Mouse (Mus musculus) olfactory bulb, adult 2 months (tissue): Measurements from ENCODE around the gene Upk3b. TPM values are rescaled to one million over a fixed set of nuclear protein-coding genes. Genes with fewer than 3 reads are reported as not detected.

Source experiments
- H3K27ac ChIP-seq: fragments of 200-500 bp; 2 replicates; pipeline ENCODE4 v1.5.1; 2012; ENCODE audit warnings: low read depth, low read length; ENCODE audit not compliant: insufficient read depth
- H3K4me1 ChIP-seq: fragments of 200-500 bp; 2 replicates; pipeline ENCODE4 v1.6.1; 2012; ENCODE audit warnings: low read length; ENCODE audit not compliant: control insufficient read depth, insufficient read depth
- H3K4me3 ChIP-seq: fragments of 200-500 bp; 2 replicates; pipeline ENCODE4 v1.5.1; 2012; ENCODE audit warnings: mild to moderate bottlenecking, low read depth, low read length, moderate library complexity; ENCODE audit not compliant: insufficient read depth
- CTCF ChIP-seq: fragments of 200-500 bp; IDR thresholded peaks from 2 replicates; pipeline ENCODE4 v1.5.1; 2012; ENCODE audit warnings: low read depth, mild to moderate bottlenecking, low read length, moderate library complexity; ENCODE audit not compliant: insufficient read depth
- POLR2A ChIP-seq: fragments of 200-500 bp; IDR thresholded peaks from 2 replicates; pipeline ENCODE4 v1.6.1; 2012; ENCODE audit warnings: mild to moderate bottlenecking, low read depth, low read length, moderate library complexity; ENCODE audit not compliant: insufficient read depth
- WGBS: fragments of 180-500 bp; shearing (Covaris S2); methylation state at CpG from one replicate; pipeline ENCODE4 v1.1.7; 2018; 5-methylcytosine and 5-hydroxymethylcytosine counted together
- polyA plus RNA-seq: library from polyadenylated mRNA; stranded (reverse); fragments of >200 nt; gene quantifications from 2 replicates; pipeline ENCODE4 v1.2.4, GENCODE M21; 2012; ENCODE audit warnings: low replicate concordance; ENCODE audit not compliant: missing spikeins, insufficient read depth, insufficient read length

The Upk3b gene
- polyA plus RNA-seq = not detected in 2 replicates

DNA sequence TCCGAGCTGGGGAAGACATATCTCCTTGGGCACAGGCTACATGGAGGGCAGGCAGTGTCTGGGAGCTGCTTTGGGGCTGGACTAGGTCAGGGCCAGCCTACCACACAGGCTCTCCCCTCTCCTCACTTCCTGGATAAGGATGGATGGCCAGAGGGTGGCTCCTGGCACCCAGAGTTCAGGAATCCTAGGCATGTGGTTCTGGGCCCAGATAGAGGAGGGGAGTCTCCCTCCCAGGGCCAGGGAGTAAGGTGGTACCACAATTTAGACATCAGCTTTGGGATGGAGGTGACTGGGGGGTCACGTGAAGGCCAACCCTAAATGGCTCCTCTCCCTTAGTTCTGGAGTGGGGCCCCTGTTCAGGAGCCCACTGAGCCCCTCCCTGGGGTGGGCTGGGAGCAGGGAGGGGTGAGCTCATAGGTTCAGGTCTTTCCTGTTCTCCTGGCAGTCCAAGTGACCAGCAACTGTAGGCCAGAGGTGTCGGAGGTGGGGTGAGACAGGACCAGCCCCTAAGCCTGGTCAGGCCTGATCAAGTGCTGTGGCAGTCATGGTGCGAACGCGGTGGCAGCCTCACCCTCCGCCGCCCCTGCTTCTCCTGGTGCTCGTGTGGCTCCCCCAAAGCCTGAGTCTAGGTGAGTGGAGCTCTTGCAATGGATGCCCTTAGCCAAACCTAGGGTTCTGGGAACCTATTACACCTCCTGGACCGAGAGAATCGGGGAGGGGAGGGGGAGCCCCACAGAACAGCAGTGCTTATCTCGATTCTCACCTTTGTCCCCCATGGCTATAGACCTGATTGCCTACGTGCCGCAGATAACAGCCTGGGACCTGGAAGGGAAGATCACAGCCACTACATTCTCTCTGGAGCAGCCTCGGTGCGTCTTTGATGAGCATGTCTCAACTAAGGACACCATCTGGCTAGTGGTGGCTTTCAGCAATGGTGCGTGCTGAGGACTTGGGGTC, at the start of gene Upk3b:
Gene Upk3b, plus strand, starts transcription at position 239 of the 957 bp plus-strand sequence.
- TF ChIP-seq CTCF (no peak), POLR2A (no peak)
- H3K4me1 ChIP-seq = no peaks in the 10 kb centered on the region
- 89% methylated on average over 17 of the region's 17 CpGs for WGBS
- H3K4me3 ChIP-seq = no peak within 1 kb of the TSS
- no peak within 1 kb of the TSS for H3K27ac ChIP-seq

DNA sequence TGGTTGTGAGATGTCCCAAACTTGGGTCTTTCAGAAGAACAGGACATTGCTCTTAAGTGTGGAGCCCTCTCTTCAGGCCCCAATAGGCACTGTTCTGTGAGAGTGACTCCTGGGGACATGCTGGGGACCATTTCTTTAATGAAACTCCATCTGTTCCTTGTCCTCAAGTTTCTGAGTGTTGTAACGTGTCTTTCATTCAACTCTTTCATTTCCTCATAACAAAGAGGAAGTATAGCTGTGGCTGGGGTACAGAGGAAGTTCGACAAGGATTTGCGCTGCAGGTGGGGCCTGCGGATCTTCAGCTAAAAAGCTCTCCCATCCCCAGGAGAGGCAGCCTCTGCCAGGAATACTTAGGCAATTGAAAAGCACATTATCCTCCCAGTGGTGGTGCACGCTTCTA, 47.7 kb upstream of the Upk3b start:
- Histone ChIP-seq H3K27ac (no peak overlapping the region), H3K4me3 (no peak overlapping the region), H3K4me1 (peaks cover 2% of the 10 kb centered on the region)
- 78% methylated on average over 5 of the region's 5 CpGs for whole genome bisulfite sequencing
- TF ChIP-seq POLR2A = no peak
- no peak for TF ChIP-seq CTCF

DNA sequence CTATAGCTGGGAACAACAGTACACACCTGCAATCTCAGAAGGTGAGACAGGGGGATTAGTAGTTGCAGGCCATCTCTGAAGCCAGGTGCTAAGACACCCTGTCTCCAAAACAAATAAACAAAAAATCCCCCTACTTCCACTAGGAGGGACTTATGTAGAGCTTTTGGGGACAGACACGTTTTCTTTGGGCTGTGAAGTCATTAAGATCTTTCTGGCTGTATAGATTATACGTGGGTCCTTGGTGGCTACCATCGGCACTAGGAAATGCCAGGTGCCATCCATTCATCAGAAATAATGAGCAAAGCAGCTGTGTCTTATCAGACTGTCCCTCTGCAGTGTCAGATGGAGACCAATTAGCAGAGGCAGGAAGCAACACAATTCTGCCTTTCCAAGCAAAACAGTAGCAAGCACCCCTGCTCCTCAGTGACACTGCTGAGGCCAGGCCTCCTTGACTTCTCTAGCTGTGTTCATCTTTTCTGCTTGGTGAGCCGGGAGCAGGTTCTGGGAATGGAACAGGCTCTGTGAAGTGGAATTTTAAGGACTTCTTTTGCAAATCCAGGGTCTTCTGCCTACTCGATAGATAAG, 44.8 kb upstream of the Upk3b start:
- no peak overlapping the region for H3K4me3 ChIP-seq
- H3K4me1 ChIP-seq = peaks cover 8% of the 10 kb centered on the region
- no peak overlapping the region for H3K27ac ChIP-seq
- TF ChIP-seq CTCF = no peak
- WGBS = 77% methylated on average over 5 of the region's 5 CpGs

DNA sequence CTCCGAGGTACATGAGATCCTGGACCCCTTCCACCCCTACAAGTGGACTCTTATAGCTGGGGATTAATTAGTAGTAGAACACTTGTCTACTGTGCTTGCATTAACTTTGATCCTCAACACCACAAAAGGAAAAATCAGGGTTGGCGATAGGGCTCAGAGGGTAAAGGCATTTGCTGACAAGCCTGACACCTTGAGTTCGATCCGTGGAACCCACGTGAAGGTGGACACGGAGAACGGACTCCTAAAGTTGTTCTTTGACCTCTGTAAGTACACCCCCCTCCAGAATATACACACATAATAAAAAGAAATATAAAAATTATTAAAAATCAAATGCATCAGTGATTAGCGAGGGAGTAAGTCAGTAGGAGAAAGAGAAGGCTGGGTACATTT, 44.0 kb upstream of the Upk3b start:
- H3K4me1 ChIP-seq = peaks cover 8% of the 10 kb centered on the region
- 61% methylated on average over 8 of the region's 8 CpGs for WGBS
- H3K27ac ChIP-seq = no peak overlapping the region
- no peak overlapping the region for H3K4me3 ChIP-seq
- TF ChIP-seq CTCF (no peak), POLR2A (no peak)

DNA sequence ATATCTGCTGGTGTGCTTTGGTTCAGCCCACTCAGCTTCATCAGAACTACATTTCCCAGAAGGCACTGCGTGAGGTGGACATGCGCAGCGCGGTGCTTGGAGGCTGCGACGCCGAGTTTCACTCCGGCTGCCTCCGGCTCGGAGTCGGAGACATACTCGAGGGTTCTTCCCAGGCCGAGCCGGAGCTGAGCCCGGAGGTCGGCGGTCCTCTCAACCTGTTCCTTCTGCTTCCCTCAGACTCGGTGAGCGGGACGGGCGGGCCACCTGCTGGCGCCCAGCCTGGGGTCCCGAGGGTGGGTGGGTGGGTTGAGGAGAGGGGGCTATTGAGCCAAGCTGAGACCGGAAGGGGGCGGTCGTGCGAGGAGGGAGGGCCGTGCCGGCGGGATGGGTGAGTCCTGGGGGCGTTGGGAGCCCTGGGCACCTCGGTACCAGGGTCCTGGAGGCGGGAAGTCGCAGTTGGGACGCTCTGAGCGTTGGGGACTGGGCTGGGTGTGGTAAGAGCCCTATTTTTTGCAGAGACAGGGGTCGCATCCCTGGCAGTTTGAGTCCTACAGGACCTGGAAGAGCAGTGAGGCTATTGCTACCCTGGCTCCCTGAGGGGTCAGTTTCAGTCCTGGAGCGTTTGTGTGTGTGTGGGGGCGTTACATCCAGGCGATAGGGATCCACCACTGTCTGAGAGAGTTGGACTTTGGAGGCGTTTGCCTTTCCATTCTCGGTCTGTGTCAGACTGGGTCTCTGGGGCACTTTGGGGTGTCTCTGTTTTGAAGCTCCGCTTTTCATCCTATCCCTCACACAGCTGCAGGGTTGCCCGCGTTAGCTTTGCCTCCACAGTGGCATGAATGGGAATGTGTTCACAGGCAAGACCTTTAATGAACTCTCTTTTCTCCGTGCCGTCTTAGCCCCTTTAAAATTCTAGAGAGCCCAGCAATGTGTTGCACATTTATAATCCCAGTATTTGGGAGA, 43.3 kb upstream of the Upk3b start, which contains the start of gene Dtx2:
Gene Dtx2, plus strand, starts transcription at position 76 of the 963 bp plus-strand sequence.
- H3K4me3 ChIP-seq = peak within 1 kb of the TSS; percentile 87
- H3K27ac ChIP-seq = peak within 1 kb of the TSS; percentile 31; the same call in 1 of the 2 replicates
- peak; percentile 31; the same call in 1 of the 2 replicates for TF ChIP-seq CTCF
- peak; percentile 80 for TF ChIP-seq POLR2A
- under 1% methylated on average over 47 of the region's 47 CpGs for WGBS
- H3K4me1 ChIP-seq = peaks cover 8% of the 10 kb centered on the region

DNA sequence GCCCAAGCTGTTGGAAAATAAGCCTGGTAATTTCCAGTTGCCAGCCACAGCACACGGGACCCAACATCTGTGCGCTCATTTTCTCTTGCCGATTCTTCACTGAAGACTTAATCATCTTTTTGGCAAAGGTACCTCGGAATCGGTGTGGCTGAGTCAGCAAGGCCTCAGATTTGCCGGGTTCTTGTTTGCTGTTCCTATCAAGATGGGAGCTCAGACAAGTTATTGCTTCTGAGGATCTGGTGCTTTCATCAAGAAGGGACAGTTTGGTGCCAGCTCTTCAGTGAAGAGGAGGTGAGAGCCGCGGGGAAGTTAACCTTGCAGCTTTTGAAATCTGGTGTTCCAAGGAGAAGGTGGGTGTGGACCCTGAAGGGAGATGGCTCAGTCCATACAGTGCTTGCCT, 42.1 kb upstream of the Upk3b start:
- H3K4me1 ChIP-seq = peaks cover 8% of the 10 kb centered on the region
- TF ChIP-seq CTCF (no peak), POLR2A (no peak)
- 74% methylated on average over 8 of the region's 8 CpGs for WGBS
- H3K27ac ChIP-seq = no peak overlapping the region
- H3K4me3 ChIP-seq = no peak overlapping the region

DNA sequence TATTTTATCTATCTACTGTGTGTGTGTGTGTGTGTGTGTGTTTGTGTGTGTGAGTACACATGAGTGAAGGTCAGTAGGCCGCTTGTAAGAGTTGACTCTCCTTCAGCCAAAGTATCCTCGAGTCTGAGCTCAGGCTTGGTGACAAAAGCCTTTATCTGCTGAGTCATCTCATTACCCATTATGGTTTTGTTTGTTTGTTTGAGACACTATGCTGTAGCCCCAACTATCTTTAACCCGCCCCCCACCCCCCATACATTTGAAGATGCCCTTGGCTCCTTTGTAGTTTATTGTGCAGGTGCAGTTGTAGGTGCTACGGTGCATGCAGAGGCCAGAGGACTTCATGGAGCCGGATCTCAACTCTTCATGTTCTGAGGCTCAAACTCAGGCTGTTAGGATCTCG, 37.1 kb upstream of the Upk3b start:
- TF ChIP-seq POLR2A (no peak), CTCF (no peak)
- 81% methylated on average over 6 of the region's 6 CpGs for WGBS
- H3K4me1 ChIP-seq = peaks cover 7% of the 10 kb centered on the region
- H3K4me3 ChIP-seq = no peak overlapping the region
- H3K27ac ChIP-seq = no peak overlapping the region

DNA sequence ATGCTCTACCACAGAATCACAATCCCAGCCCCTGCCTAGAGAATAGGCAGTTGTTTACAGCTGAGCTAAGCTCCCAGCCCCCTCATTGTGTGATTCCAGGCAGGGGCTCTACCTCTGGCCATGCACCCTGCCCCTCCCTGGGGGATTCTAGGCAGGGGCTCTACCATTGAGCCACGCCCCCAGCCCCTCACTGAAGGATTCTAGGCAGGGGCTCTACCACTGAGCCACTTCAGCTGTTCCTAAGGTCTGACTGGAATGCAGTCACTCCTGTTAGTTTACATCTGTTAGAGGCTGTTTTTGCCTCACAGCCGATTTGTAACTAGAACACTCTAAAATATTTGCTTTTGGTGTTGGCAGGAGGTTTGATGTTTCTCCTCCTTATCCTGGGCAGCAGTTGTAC, 36.0 kb upstream of the Upk3b start:
- H3K4me3 ChIP-seq = no peak overlapping the region
- H3K4me1 ChIP-seq = peaks cover 6% of the 10 kb centered on the region
- TF ChIP-seq CTCF (no peak), POLR2A (no peak)
- no peak overlapping the region for H3K27ac ChIP-seq
- WGBS = 50% methylated on average over 2 of the region's 2 CpGs
